ENCODE assay signal across 12 mouse cellular contexts in genomic region chr5:66326395-66326794, GRCm38 (mm10).
DNase-seq lines count a peak whose midpoint lies in the region; ATAC-seq and TF ChIP-seq lines count a peak whose summit lies in the region.
"Had no signal": no experiment of that assay in that cellular context is flagged by ENCODE, and none has a peak within 500 bp of the region (broad histone marks: within the 10 kb centered on the region; RNA-seq: fewer than 3 reads in every experiment).

No protein-coding gene starts in this region.

- no peak overlapping the region for H3K27ac ChIP-seq in cerebellum, adult 2 months (ENCODE audit: insufficient read depth, low read length)
- H3K27ac ChIP-seq in liver, postnatal 0 days (ENCODE audit: low read depth), result no peak overlapping the region
- no peak overlapping the region for H3K27ac ChIP-seq in liver, embryonic 12.5 days
- H3K27ac ChIP-seq in MEL (ENCODE audit: control insufficient read depth, low read depth, low read length), result no peak overlapping the region
- H3K27ac ChIP-seq: heart, embryonic 15.5 days had no signal

- ATAC-seq in liver, postnatal 0 days, result no peak
- no peak for ATAC-seq in liver, embryonic 12.5 days

- H3K9ac ChIP-seq in liver, postnatal 0 days (replicated peaks), result no peak overlapping the region
- H3K9ac ChIP-seq in liver, embryonic 12.5 days, result no peak overlapping the region
- no peak overlapping the region for H3K9ac ChIP-seq in MEL (ENCODE audit: control insufficient read depth, low read depth, low read length, poor library complexity, severe bottlenecking)
- H3K9ac ChIP-seq: heart, embryonic 15.5 days had no signal

- no peaks in the 10 kb centered on the region for H3K79me2 ChIP-seq in MEL (ENCODE audit: control insufficient read depth, insufficient read depth, low read length, poor library complexity)

- WGBS in cerebellum, adult 2 months, result 80% methylated on average over 7 of the region's 7 CpGs
- WGBS in liver, postnatal 0 days (ENCODE audit: insufficient replicate concordance), result 70% methylated on average over 7 of the region's 7 CpGs
- WGBS in liver, embryonic 12.5 days (ENCODE audit: insufficient replicate concordance), result 58% methylated on average over 7 of the region's 7 CpGs

- peaks cover 15% of the 10 kb centered on the region for H3K4me1 ChIP-seq in cerebellum, adult 2 months (ENCODE audit: control insufficient read depth, insufficient read depth, low read length)
- no peaks in the 10 kb centered on the region; the same call in 1 of the 2 replicates for H3K4me1 ChIP-seq in liver, postnatal 0 days (ENCODE audit: insufficient read depth)
- peaks cover 15% of the 10 kb centered on the region for H3K4me1 ChIP-seq in liver, embryonic 12.5 days
- no peaks in the 10 kb centered on the region for H3K4me1 ChIP-seq in MEL (ENCODE audit: control insufficient read depth in 1 of 2, insufficient read depth in 2 of 2, low read length in 2 of 2)

- H3K9me3 ChIP-seq in liver, postnatal 0 days (ENCODE audit: low read length), result no peaks in the 10 kb centered on the region
- no peaks in the 10 kb centered on the region for H3K9me3 ChIP-seq in liver, embryonic 12.5 days (replicated peaks)
- no peaks in the 10 kb centered on the region; the same call in 1 of the 2 replicates for H3K9me3 ChIP-seq in MEL (replicated peaks; ENCODE audit: insufficient read depth, low read length)
- H3K9me3 ChIP-seq: heart, embryonic 15.5 days had no signal

- TF ChIP-seq CTCF in cerebellum, adult 2 months (IDR thresholded peaks at IDR 0.05; ENCODE audit: borderline replicate concordance, insufficient read depth, low read depth, low read length), result peak; percentile 61
- TF ChIP-seq CTCF in liver, postnatal 0 days (IDR thresholded peaks at IDR 0.05; ENCODE audit: low read depth), result peak; percentile 91
- TF ChIP-seq CTCF in MEL (IDR thresholded peaks at IDR 0.05 in 2 of 3, conservative IDR thresholded peaks at IDR 0.05 in 1 of 3; ENCODE audit: control insufficient read depth in 1 of 3, insufficient read depth in 1 of 3, low read depth in 2 of 3, low read length in 3 of 3, poor library complexity in 1 of 3, severe bottlenecking in 1 of 3), result peak; percentile 32 to 92 (median 52)

- no peak for TF ChIP-seq EP300 in liver, postnatal 0 days (IDR thresholded peaks at IDR 0.05; ENCODE audit: low read depth)
- no peak for TF ChIP-seq EP300 in MEL (IDR thresholded peaks at IDR 0.05; ENCODE audit: low read depth in 1 of 2, low read length in 2 of 2)

- TF ChIP-seq RAD21 in MEL (IDR thresholded peaks at IDR 0.05; ENCODE audit: low read depth, low read length), result no peak; the same call in 1 of the 2 replicates

- H3K27me3 ChIP-seq in cerebellum, adult 2 months (ENCODE audit: control insufficient read depth, insufficient read depth, low read length), result no peaks in the 10 kb centered on the region
- H3K27me3 ChIP-seq in liver, postnatal 0 days (ENCODE audit: insufficient read depth, low read length), result no peaks in the 10 kb centered on the region
- H3K27me3 ChIP-seq in liver, embryonic 12.5 days (replicated peaks), result no peaks in the 10 kb centered on the region
- no peaks in the 10 kb centered on the region for H3K27me3 ChIP-seq in MEL (ENCODE audit: control insufficient read depth in 1 of 2, insufficient read depth in 2 of 2, low read length in 2 of 2)
- H3K27me3 ChIP-seq: heart, embryonic 15.5 days had no signal

- no peak for DNase-seq in cerebellum, adult 2 months
- DNase-seq in cerebellum, adult 11 months, result no peak
- no peak for DNase-seq in liver, postnatal 0 days
- DNase-seq in MEL (ENCODE audit: low read depth, low spot score), result no peak
- DNase-seq in naive thymus-derived CD4-positive, alpha-beta T cell, adult 2 months (ENCODE audit: low read depth), result peak; percentile 36
- DNase-seq in urinary bladder, postnatal 14 days (ENCODE audit: low spot score), result no peak
- DNase-seq in embryo, embryonic 11 days, result no peak
- DNase-seq: adrenal gland, postnatal 25 days; kidney, adult 9 months; right cerebral cortex, postnatal 4 days had no signal

- H3K4me3 ChIP-seq in cerebellum, adult 2 months (replicated peaks; ENCODE audit: insufficient read depth, low read depth, low read length), result no peak overlapping the region
- H3K4me3 ChIP-seq in liver, postnatal 0 days (ENCODE audit: low read depth, low read length), result no peak overlapping the region
- no peak overlapping the region for H3K4me3 ChIP-seq in liver, embryonic 12.5 days
- no peak overlapping the region for H3K4me3 ChIP-seq in MEL (ENCODE audit: control insufficient read depth in 1 of 2, insufficient read depth in 1 of 2, low read depth in 2 of 2, low read length in 2 of 2)
- H3K4me3 ChIP-seq: heart, embryonic 15.5 days had no signal

- H3K36me3 ChIP-seq in liver, postnatal 0 days (replicated peaks; ENCODE audit: insufficient read depth, low read length), result no peaks in the 10 kb centered on the region
- no peaks in the 10 kb centered on the region for H3K36me3 ChIP-seq in liver, embryonic 12.5 days
- H3K36me3 ChIP-seq in MEL (ENCODE audit: control insufficient read depth in 1 of 2, insufficient read depth in 2 of 2, low read length in 2 of 2), result no peaks in the 10 kb centered on the region
- H3K36me3 ChIP-seq: heart, embryonic 15.5 days had no signal

- TF ChIP-seq POLR2A in cerebellum, adult 2 months (IDR thresholded peaks at IDR 0.05; ENCODE audit: borderline replicate concordance, insufficient read depth, low read length), result no peak
- no peak for TF ChIP-seq POLR2A in MEL (IDR thresholded peaks at IDR 0.05; ENCODE audit: control insufficient read depth in 1 of 2, insufficient read depth in 1 of 2, low read depth in 1 of 2, low read length in 2 of 2, poor library complexity in 1 of 2)

- H3K4me2 ChIP-seq in liver, postnatal 0 days (ENCODE audit: low read depth, low read length), result no peak overlapping the region
- no peak overlapping the region for H3K4me2 ChIP-seq in liver, embryonic 12.5 days
- H3K4me2 ChIP-seq: heart, embryonic 15.5 days had no signal

TF ChIP-seq in MEL, 35 proteins besides CTCF, POLR2A, EP300 and RAD21:
- TF ChIP-seq ETS1 (IDR thresholded peaks at IDR 0.05; ENCODE audit: low read depth, low read length), result no peak
- TF ChIP-seq CHD2 (IDR thresholded peaks at IDR 0.05; ENCODE audit: low read length), result no peak
- no peak for TF ChIP-seq E2F4 (IDR thresholded peaks at IDR 0.05; ENCODE audit: borderline replicate concordance, low read depth, low read length)
- TF ChIP-seq ZKSCAN1 (IDR thresholded peaks at IDR 0.05; ENCODE audit: low read depth, low read length), result no peak
- no peak for TF ChIP-seq GATA1 (IDR thresholded peaks at IDR 0.05; ENCODE audit: low read depth, low read length)
- TF ChIP-seq SMC3 (IDR thresholded peaks at IDR 0.05; ENCODE audit: low read depth, low read length), result peak; percentile 24; the same call in 1 of the 2 replicates
- no peak for TF ChIP-seq NELFE (IDR thresholded peaks at IDR 0.05; ENCODE audit: low read depth, low read length)
- no peak for TF ChIP-seq KAT2A (conservative IDR thresholded peaks at IDR 0.05; ENCODE audit: low read depth, low read length)
- TF ChIP-seq ZNF384 (IDR thresholded peaks at IDR 0.05; ENCODE audit: low read depth, low read length), result no peak
